Mouse (Mus musculus): ENCODE data around the gene Ywhah. TPM values are rescaled to one million over a fixed set of nuclear protein-coding genes. Genes with fewer than 3 reads are reported as not detected.

Ywhah gene
- total and polyA plus RNA-seq, 2 experiments, result 23.4 to 31.2 TPM

DNA sequence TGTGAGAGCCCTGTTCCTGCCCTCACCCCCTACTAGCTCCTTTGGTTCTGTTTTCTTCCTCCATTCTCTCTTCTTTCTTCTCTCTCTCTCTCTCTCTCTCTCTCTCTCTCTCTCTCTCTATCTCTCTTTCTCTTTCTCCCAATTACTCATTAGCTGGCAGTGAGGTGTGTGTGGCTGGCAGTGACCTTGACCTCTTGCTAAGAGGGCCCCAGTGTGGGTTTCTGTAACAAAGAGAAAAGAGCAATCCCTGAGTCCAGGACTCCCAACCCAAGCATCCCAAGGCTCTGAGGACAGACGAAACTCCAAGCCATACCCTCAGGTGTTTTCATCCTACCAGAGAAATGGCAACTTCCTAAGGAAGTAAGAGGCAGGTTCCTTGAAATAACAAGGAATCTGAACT is 4.5 kb upstream of the Ywhah start:
- Histone ChIP-seq H3K36me3 (ENCODE audit: control insufficient read depth, insufficient read depth, low read length) (no peaks in the 10 kb centered on the region), H3K4me1 (ENCODE audit: control insufficient read depth, insufficient read depth, low read length) (no peaks in the 10 kb centered on the region), H3K79me2 (ENCODE audit: control insufficient read depth, insufficient read depth, low read length) (no peaks in the 10 kb centered on the region), H3K4me3 (ENCODE audit: insufficient read depth, low read depth, low read length) (no peak overlapping the region), H3K27me3 (ENCODE audit: control insufficient read depth, insufficient read depth, low read length) (no peaks in the 10 kb centered on the region), H3K27ac (replicated peaks; ENCODE audit: insufficient read depth, low read depth, low read length) (no peak overlapping the region), H3K9ac (ENCODE audit: low read depth, low read length) (no peak overlapping the region)
- no peak for DNase-seq (ENCODE audit: extremely low read depth, low read depth, low spot score)
- 87% methylated on average over 1 of the region's 1 CpGs for whole genome bisulfite sequencing
- TF ChIP-seq CTCF (IDR thresholded peaks at IDR 0.05; ENCODE audit: low read depth, low read length), result no peak
- TF ChIP-seq POLR2A (IDR thresholded peaks at IDR 0.05; ENCODE audit: extremely low read depth, insufficient read depth, low read length), result no peak

DNA sequence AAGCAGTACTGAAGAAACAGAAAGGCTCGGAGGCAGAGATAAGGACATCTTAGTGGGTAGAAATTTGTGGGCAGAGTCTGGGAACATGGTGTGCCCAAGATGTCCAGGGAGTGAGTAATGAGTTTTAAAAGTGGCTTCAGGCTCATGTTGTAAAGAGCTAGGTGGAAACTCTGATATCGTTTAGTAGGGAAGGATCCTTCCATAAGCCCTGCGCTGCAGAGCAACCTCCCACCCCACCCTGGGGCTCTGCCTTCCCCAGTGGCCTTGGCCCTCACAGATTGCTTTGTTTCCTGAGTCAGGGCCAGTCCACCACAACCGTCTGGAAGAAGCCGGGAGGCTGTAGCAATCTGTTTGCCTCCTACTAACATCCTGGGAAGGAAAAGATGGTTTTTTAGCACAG is 3.0 kb upstream of the Ywhah start:
- Histone ChIP-seq H3K79me2 (ENCODE audit: control insufficient read depth, insufficient read depth, low read length) (no peaks in the 10 kb centered on the region; the same call in 1 of the 2 replicates), H3K9ac (ENCODE audit: low read depth, low read length) (no peak overlapping the region), H3K4me3 (ENCODE audit: insufficient read depth, low read depth, low read length) (no peak overlapping the region), H3K4me1 (ENCODE audit: control insufficient read depth, insufficient read depth, low read length) (0 out of 2 replicates have a peak, but pooled peaks cover 2% of the 10 kb centered on the region), H3K36me3 (ENCODE audit: control insufficient read depth, insufficient read depth, low read length) (no peaks in the 10 kb centered on the region), H3K27me3 (ENCODE audit: control insufficient read depth, insufficient read depth, low read length) (no peaks in the 10 kb centered on the region), H3K27ac (replicated peaks; ENCODE audit: insufficient read depth, low read depth, low read length) (no peak overlapping the region)
- 83% methylated on average over 5 of the region's 5 CpGs for WGBS
- TF ChIP-seq CTCF (IDR thresholded peaks at IDR 0.05; ENCODE audit: low read depth, low read length) (no peak), POLR2A (IDR thresholded peaks at IDR 0.05; ENCODE audit: extremely low read depth, insufficient read depth, low read length) (no peak)
- no peak for DNase-seq (ENCODE audit: extremely low read depth, low read depth, low spot score)

DNA sequence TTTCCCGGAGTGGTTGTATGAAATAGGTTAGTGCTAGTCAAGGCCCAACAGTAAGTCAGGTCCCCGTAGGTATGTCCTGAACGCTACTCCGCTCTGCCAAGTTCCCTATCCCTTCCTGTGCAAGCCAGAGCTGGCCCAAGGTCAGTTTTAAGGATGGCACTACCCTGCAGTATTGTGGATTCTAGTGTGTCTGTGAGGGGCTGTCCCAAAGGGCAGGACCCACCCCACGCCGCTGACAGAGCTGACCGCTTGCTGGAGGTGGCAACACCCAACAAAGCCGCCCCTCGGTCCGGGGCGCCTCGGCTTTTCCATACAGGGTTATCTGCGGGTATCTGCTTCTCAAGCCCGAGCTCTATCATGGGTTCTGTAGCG is 441 bp upstream of the Ywhah start:
- Histone ChIP-seq H3K36me3 (ENCODE audit: control insufficient read depth, insufficient read depth, low read length) (no peaks in the 10 kb centered on the region), H3K27ac (replicated peaks; ENCODE audit: insufficient read depth, low read depth, low read length) (peak overlapping the region; percentile 95), H3K27me3 (ENCODE audit: control insufficient read depth, insufficient read depth, low read length) (no peaks in the 10 kb centered on the region), H3K9ac (ENCODE audit: low read depth, low read length) (peak overlapping the region; percentile 94), H3K79me2 (ENCODE audit: control insufficient read depth, insufficient read depth, low read length) (no peaks in the 10 kb centered on the region; the same call in 1 of the 2 replicates), H3K4me3 (ENCODE audit: insufficient read depth, low read depth, low read length) (peak overlapping the region; percentile 84), H3K4me1 (ENCODE audit: control insufficient read depth, insufficient read depth, low read length) (0 out of 2 replicates have a peak, but pooled peaks cover 2% of the 10 kb centered on the region)
- no peak for TF ChIP-seq CTCF (IDR thresholded peaks at IDR 0.05; ENCODE audit: low read depth, low read length)
- no peak for TF ChIP-seq POLR2A (IDR thresholded peaks at IDR 0.05; ENCODE audit: extremely low read depth, insufficient read depth, low read length)
- DNase-seq (ENCODE audit: extremely low read depth, low read depth, low spot score), result peak; percentile 61
- WGBS, result 1% methylated on average over 15 of the region's 15 CpGs

DNA sequence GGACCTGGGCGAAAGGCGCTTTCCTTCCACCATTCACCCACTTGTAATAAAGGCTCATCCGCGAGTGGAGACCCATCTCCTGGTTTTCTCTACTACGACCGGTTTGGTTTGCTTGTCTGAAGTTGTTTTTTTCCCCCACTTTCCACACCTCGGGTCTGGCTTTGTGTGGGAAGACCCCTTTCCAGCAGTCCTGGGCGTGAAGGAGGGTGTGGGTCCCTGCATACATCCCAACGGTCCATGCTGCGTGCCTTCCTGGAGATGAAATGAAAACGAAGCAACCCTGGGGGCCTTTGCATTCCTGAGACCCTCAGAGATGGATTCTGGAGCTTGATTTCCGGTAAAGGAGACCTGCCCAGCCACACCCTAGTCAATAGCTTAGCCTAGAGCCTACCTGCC is 808 bp downstream of the Ywhah start:
- H3K4me3 ChIP-seq (ENCODE audit: insufficient read depth, low read depth, low read length), result peak overlapping the region; percentile 78
- WGBS, result 3% methylated on average over 12 of the region's 12 CpGs
- no peak for DNase-seq (ENCODE audit: extremely low read depth, low read depth, low spot score)
- no peak for TF ChIP-seq CTCF (IDR thresholded peaks at IDR 0.05; ENCODE audit: low read depth, low read length)
- no peak for TF ChIP-seq POLR2A (IDR thresholded peaks at IDR 0.05; ENCODE audit: extremely low read depth, insufficient read depth, low read length)
- peak overlapping the region; percentile 87 for H3K27ac ChIP-seq (replicated peaks; ENCODE audit: insufficient read depth, low read depth, low read length)
- H3K9ac ChIP-seq (ENCODE audit: low read depth, low read length), result peak overlapping the region; percentile 97
- H3K4me1 ChIP-seq (ENCODE audit: control insufficient read depth, insufficient read depth, low read length), result peaks cover 6% of the 10 kb centered on the region; the same call in 1 of the 2 replicates
- no peaks in the 10 kb centered on the region for H3K27me3 ChIP-seq (ENCODE audit: control insufficient read depth, insufficient read depth, low read length)
- no peaks in the 10 kb centered on the region; the same call in 1 of the 2 replicates for H3K79me2 ChIP-seq (ENCODE audit: control insufficient read depth, insufficient read depth, low read length)
- H3K36me3 ChIP-seq (ENCODE audit: control insufficient read depth, insufficient read depth, low read length), result no peaks in the 10 kb centered on the region

DNA sequence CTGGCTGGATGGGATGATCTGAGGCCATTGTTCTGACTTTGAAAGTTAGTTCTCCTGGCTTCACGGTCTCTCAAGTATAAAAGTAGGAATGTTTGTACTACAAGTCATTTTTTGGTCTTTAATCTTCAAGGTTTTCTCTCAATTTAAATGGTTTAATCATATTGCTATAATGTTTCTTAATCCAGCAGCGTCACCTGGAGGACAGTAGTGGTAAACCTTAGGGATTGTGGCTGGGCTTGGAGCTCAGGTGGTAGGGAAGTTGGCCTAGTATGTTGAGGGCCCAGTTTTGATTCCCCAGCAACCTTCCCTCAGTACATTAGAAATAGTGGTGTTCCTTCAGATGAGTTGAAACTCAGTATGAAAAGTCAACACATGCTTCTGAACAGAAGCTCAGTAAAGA is 3.0 kb downstream of the Ywhah start:
- Histone ChIP-seq H3K4me1 (ENCODE audit: control insufficient read depth, insufficient read depth, low read length) (peaks cover 10% of the 10 kb centered on the region), H3K79me2 (ENCODE audit: control insufficient read depth, insufficient read depth, low read length) (no peaks in the 10 kb centered on the region; the same call in 1 of the 2 replicates), H3K27ac (replicated peaks; ENCODE audit: insufficient read depth, low read depth, low read length) (no peak overlapping the region), H3K36me3 (ENCODE audit: control insufficient read depth, insufficient read depth, low read length) (peaks cover 4% of the 10 kb centered on the region; the same call in 1 of the 2 replicates), H3K9ac (ENCODE audit: low read depth, low read length) (no peak overlapping the region), H3K27me3 (ENCODE audit: control insufficient read depth, insufficient read depth, low read length) (no peaks in the 10 kb centered on the region), H3K4me3 (ENCODE audit: insufficient read depth, low read depth, low read length) (no peak overlapping the region)
- DNase-seq (ENCODE audit: extremely low read depth, low read depth, low spot score), result no peak
- no peak for TF ChIP-seq POLR2A (IDR thresholded peaks at IDR 0.05; ENCODE audit: extremely low read depth, insufficient read depth, low read length)
- peak; percentile 51 for TF ChIP-seq CTCF (IDR thresholded peaks at IDR 0.05; ENCODE audit: low read depth, low read length)
- WGBS, result 75% methylated on average over 2 of the region's 2 CpGs

DNA sequence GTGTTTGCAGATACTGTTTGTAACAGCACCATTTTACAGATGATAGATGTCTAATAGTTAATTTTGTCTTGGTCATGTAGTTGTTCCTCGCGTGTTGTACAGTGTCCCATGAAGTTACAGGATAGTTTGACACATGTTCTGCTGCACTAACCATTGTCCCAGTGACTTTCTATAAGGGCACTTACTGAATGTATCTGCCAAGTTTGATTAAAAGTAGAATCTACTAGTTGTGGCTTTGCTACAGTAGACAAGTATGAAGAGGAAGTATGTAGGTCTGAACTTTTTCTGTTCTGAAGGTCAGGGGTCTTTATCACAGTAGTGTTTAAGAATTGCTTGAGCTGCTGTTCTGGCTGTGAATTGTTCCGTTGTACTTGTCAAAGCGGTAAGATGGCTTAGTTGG is 4.7 kb downstream of the Ywhah start:
- no peak overlapping the region for H3K9ac ChIP-seq (ENCODE audit: low read depth, low read length)
- peaks cover 10% of the 10 kb centered on the region for H3K4me1 ChIP-seq (ENCODE audit: control insufficient read depth, insufficient read depth, low read length)
- H3K27ac ChIP-seq (replicated peaks; ENCODE audit: insufficient read depth, low read depth, low read length), result 0 out of 2 replicates have a peak overlapping the region, but pooled peaks have one; percentile 14
- no peak overlapping the region for H3K4me3 ChIP-seq (ENCODE audit: insufficient read depth, low read depth, low read length)
- 85% methylated on average over 4 of the region's 4 CpGs for WGBS
- no peak for TF ChIP-seq CTCF (IDR thresholded peaks at IDR 0.05; ENCODE audit: low read depth, low read length)
- no peak for TF ChIP-seq POLR2A (IDR thresholded peaks at IDR 0.05; ENCODE audit: extremely low read depth, insufficient read depth, low read length)
- H3K36me3 ChIP-seq (ENCODE audit: control insufficient read depth, insufficient read depth, low read length), result peaks cover 7% of the 10 kb centered on the region; the same call in 1 of the 2 replicates
- DNase-seq (ENCODE audit: extremely low read depth, low read depth, low spot score), result no peak
- H3K27me3 ChIP-seq (ENCODE audit: control insufficient read depth, insufficient read depth, low read length), result no peaks in the 10 kb centered on the region
- no peaks in the 10 kb centered on the region; the same call in 1 of the 2 replicates for H3K79me2 ChIP-seq (ENCODE audit: control insufficient read depth, insufficient read depth, low read length)

Data from liver, adult 2 months (tissue).